Mouse (Mus musculus) olfactory bulb, adult 2 months (tissue): Measurements from ENCODE around the gene Zc3h18.

Experiments used
- CTCF ChIP-seq: fragments of 200-500 bp; IDR thresholded peaks from 2 replicates; pipeline ENCODE4 v1.5.1; 2012; ENCODE audit warnings: low read depth, mild to moderate bottlenecking, low read length, moderate library complexity; ENCODE audit not compliant: insufficient read depth
- POLR2A ChIP-seq: fragments of 200-500 bp; IDR thresholded peaks from 2 replicates; pipeline ENCODE4 v1.6.1; 2012; ENCODE audit warnings: mild to moderate bottlenecking, low read depth, low read length, moderate library complexity; ENCODE audit not compliant: insufficient read depth

- no peak for TF ChIP-seq CTCF
- TF ChIP-seq POLR2A = no peak
These were observed 35.6 kb upstream of the Zc3h18 start for GRCm38 (mm10) chr8:122340761-122341160.
